Mouse (Mus musculus) heart, embryonic 13.5 days (tissue): ENCODE measurements around the gene Uckl1. TPM values are rescaled to one million over a fixed set of nuclear protein-coding genes. Genes with fewer than 3 reads are reported as not detected.

ENCODE experiments used
- ATAC-seq: fragments of 200-750 bp; cut with Nextera tagmentation; 2 replicates; pipeline ENCODE4 v1.8.0; 2017; ENCODE audit warnings: moderate TSS enrichment; ENCODE audit not compliant: insufficient number of reproducible peaks, low FRiP score, low TSS enrichment; ENCODE audit errors: extremely low read depth
- H3K27ac ChIP-seq: fragments of 300-500 bp; sonication (generic); replicated peaks from 2 replicates; pipeline ENCODE4 v1.5.1; 2015; ENCODE audit warnings: moderate library complexity, mild to moderate bottlenecking, inconsistent platforms
- H3K27me3 ChIP-seq: fragments of 300-500 bp; sonication (generic); replicated peaks from 2 replicates; pipeline ENCODE4 v1.6.1; 2015; ENCODE audit warnings: mild to moderate bottlenecking, inconsistent platforms
- H3K36me3 ChIP-seq: fragments of 300-500 bp; sonication (generic); 2 replicates; pipeline ENCODE4 v1.6.1; 2015; ENCODE audit warnings: mild to moderate bottlenecking, inconsistent platforms
- H3K4me1 ChIP-seq: fragments of 300-500 bp; sonication (generic); 2 replicates; pipeline ENCODE4 v1.6.1; 2015; ENCODE audit warnings: inconsistent platforms
- H3K4me2 ChIP-seq: fragments of 300-500 bp; sonication (generic); 2 replicates; pipeline ENCODE4 v1.6.1; 2015; ENCODE audit warnings: inconsistent platforms, mild to moderate bottlenecking, moderate library complexity
- H3K4me3 ChIP-seq: fragments of 300-500 bp; sonication (generic); 2 replicates; pipeline ENCODE4 v1.5.1; 2015; ENCODE audit warnings: moderate library complexity, mild to moderate bottlenecking, inconsistent platforms
- H3K9ac ChIP-seq: fragments of 300-500 bp; sonication (generic); 2 replicates; pipeline ENCODE4 v1.6.1; 2015; ENCODE audit warnings: inconsistent platforms, mild to moderate bottlenecking, moderate library complexity
- H3K9me3 ChIP-seq: fragments of 300-500 bp; sonication (generic); 2 replicates; pipeline ENCODE4 v1.6.1; 2016; ENCODE audit warnings: inconsistent platforms
- WGBS: fragments of 180-500 bp; shearing (Covaris S2); methylation state at CpG from one replicate; pipeline ENCODE4 v1.1.7; 2015; ENCODE audit warnings: mixed read lengths; 5-methylcytosine and 5-hydroxymethylcytosine counted together
- polyA plus RNA-seq: library from polyadenylated mRNA; unstranded; fragments of >200 nt; fragmentation: Nextera tagmentation; extraction: Ambion mirVana; gene quantifications from 2 replicates; pipeline ENCODE4 v1.2.1, GENCODE M21; 2015

Gene Uckl1
- 63.8 and 64.0 TPM in 2 replicates for polyA plus RNA-seq

DNA sequence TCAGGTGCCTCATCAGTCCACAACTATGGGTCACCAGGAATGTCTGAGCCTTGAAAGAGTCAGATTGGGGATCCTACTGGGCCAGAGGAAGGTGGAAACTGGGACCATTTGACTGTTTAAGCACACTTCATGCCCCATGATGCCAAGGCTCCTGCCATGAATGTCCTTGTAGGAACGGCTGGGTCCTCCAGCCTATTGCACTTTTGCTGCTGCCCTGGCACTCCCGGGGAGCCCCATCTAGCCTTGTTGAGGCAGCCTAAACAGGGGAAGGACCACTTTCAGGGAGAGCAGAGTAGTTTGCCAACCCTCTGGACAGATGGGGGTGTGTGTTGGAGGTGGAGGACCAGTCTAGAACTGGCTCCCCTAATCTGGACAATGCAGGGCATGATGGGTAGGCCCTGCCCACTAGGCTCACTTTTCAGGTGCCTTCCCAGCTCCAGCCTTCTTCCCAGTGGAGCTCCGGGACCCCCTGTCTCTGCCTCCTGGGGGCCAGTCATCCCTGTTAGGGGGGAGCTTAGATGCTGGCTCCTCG lies at the start of gene Uckl1:
Uckl1 (minus strand) TSS at position 482 of the 532 bp plus-strand sequence.
- no peak for ATAC-seq

GRCm38 (mm10) chr2:181632624-181633023 lies 47.9 kb upstream of the Uckl1 start:
- no peak overlapping the region for H3K27ac ChIP-seq
- no peaks in the 10 kb centered on the region for H3K4me1 ChIP-seq
- no peaks in the 10 kb centered on the region for H3K27me3 ChIP-seq
- H3K4me2 ChIP-seq: no peak overlapping the region
- 94% methylated on average over 6 of the region's 6 CpGs for WGBS
- H3K9ac ChIP-seq: no peak overlapping the region
- peaks cover 81% of the 10 kb centered on the region for H3K36me3 ChIP-seq
- ATAC-seq: no peak
- H3K9me3 ChIP-seq: no peaks in the 10 kb centered on the region
- H3K4me3 ChIP-seq: no peak overlapping the region

More for the DNA sequence above, at the start of gene Uckl1:
- H3K9me3 ChIP-seq: no peaks in the 10 kb centered on the region
- 87% methylated on average over 4 of the region's 4 CpGs for WGBS
- H3K4me1 ChIP-seq: peaks cover 19% of the 10 kb centered on the region
- H3K27ac ChIP-seq: no peak within 1 kb of the TSS
- no peak within 1 kb of the TSS for H3K9ac ChIP-seq
- no peaks in the 10 kb centered on the region for H3K27me3 ChIP-seq
- no peak within 1 kb of the TSS for H3K4me2 ChIP-seq
- no peak within 1 kb of the TSS for H3K4me3 ChIP-seq
- H3K36me3 ChIP-seq: peaks cover 64% of the 10 kb centered on the region

- Histone ChIP-seq H3K9me3 (no peaks in the 10 kb centered on the region), H3K9ac (no peak overlapping the region), H3K27ac (no peak overlapping the region), H3K4me1 (no peaks in the 10 kb centered on the region), H3K36me3 (peaks cover 76% of the 10 kb centered on the region), H3K4me3 (no peak overlapping the region), H3K27me3 (no peaks in the 10 kb centered on the region), H3K4me2 (no peak overlapping the region)
- no peak for ATAC-seq
These were observed 43.8 kb upstream of the Uckl1 start for GRCm38 (mm10) chr2:181628471-181628870.

GRCm38 (mm10) chr2:181623401-181623800 lies 38.7 kb upstream of the Uckl1 start:
- no peaks in the 10 kb centered on the region for H3K27me3 ChIP-seq
- ATAC-seq: no peak
- peaks cover 82% of the 10 kb centered on the region for H3K36me3 ChIP-seq

GRCm38 (mm10) chr2:181618761-181619495 lies 34.2 kb upstream of the Uckl1 start:
- Histone ChIP-seq H3K4me1 (no peaks in the 10 kb centered on the region), H3K27me3 (no peaks in the 10 kb centered on the region), H3K9ac (no peak overlapping the region), H3K4me2 (no peak overlapping the region), H3K27ac (no peak overlapping the region), H3K9me3 (no peaks in the 10 kb centered on the region), H3K4me3 (no peak overlapping the region), H3K36me3 (peaks cover 78% of the 10 kb centered on the region)
- ATAC-seq: no peak
- WGBS: 81% methylated on average over 5 of the region's 5 CpGs

More at GRCm38 (mm10) chr2:181623401-181623800, 38.7 kb upstream of the Uckl1 start:
- H3K27ac ChIP-seq: no peak overlapping the region
- H3K4me2 ChIP-seq: no peak overlapping the region
- H3K4me1 ChIP-seq: no peaks in the 10 kb centered on the region
- no peak overlapping the region for H3K4me3 ChIP-seq
- no peaks in the 10 kb centered on the region for H3K9me3 ChIP-seq
- no peak overlapping the region for H3K9ac ChIP-seq

DNA sequence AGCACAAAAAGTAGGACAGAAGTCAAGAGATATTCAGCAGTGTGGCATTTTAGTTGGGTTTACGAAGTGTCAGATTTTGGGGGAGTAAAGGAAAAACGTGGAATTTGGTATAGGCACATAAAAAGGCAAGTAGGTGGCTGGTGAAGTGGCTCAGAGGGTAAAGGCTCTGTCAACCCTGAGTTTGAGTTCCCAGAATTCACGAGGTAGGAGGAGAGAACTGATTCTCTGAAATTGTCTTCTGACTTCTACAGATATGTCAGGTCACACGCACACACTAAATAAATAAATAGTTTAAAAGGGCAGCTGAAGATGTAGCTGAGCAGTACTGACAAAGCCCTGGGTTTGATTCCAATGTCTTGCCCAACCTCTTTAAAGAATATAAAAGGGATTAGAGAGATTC lies 17.7 kb upstream of the Uckl1 start:
- ATAC-seq: no peak
- H3K4me3 ChIP-seq: peak overlapping the region; percentile 71
- H3K36me3 ChIP-seq: peaks cover 4% of the 10 kb centered on the region; the same call in 1 of the 2 replicates
- no peaks in the 10 kb centered on the region for H3K9me3 ChIP-seq
- H3K4me2 ChIP-seq: peak overlapping the region; percentile 88
- peaks cover 35% of the 10 kb centered on the region for H3K4me1 ChIP-seq
- peak overlapping the region; percentile 89; the same call in 1 of the 2 replicates for H3K9ac ChIP-seq
- no peak overlapping the region for H3K27ac ChIP-seq
- 64% methylated on average over 4 of the region's 4 CpGs for WGBS
- peaks cover 4% of the 10 kb centered on the region; the same call in 1 of the 2 replicates for H3K27me3 ChIP-seq

DNA sequence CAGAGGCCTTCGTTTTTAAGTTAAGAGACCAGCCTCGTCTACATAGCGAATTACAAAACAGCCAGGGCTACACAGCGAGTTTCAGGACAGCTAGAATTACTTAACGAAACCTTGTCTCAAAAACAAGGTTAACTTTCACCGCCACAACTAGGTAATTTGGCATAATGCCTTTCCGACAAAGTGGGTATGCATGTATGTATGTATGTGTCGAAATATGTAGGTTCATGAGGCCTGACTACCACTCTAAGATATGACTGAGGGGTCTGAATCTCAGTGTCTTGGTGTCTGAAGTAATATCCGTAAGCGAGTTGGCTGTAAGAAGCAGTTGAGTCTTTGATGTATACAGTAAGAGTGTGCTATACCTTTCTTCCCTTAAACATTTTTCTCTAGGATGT lies 17.1 kb upstream of the Uckl1 start:
- Histone ChIP-seq H3K4me3 (peak overlapping the region; percentile 71), H3K9me3 (no peaks in the 10 kb centered on the region), H3K27ac (peak overlapping the region; percentile 70), H3K4me1 (peaks cover 35% of the 10 kb centered on the region), H3K36me3 (peaks cover 3% of the 10 kb centered on the region; the same call in 1 of the 2 replicates), H3K9ac (peak overlapping the region; percentile 89), H3K4me2 (peak overlapping the region; percentile 88), H3K27me3 (peaks cover 4% of the 10 kb centered on the region; the same call in 1 of the 2 replicates)
- WGBS: 24% methylated on average over 10 of the region's 10 CpGs
- ATAC-seq: no peak

GRCm38 (mm10) chr2:181600828-181601750 lies 16.4 kb upstream of the Uckl1 start:
- Histone ChIP-seq H3K9ac (peak overlapping the region; percentile 89), H3K4me1 (peaks cover 35% of the 10 kb centered on the region), H3K9me3 (no peaks in the 10 kb centered on the region), H3K4me3 (peak overlapping the region; percentile 71), H3K27me3 (peaks cover 4% of the 10 kb centered on the region; the same call in 1 of the 2 replicates), H3K27ac (peak overlapping the region; percentile 70), H3K36me3 (peaks cover 3% of the 10 kb centered on the region; the same call in 1 of the 2 replicates), H3K4me2 (peak overlapping the region; percentile 88)
- ATAC-seq: peak; percentile 89
- WGBS: under 1% methylated on average over 57 of the region's 57 CpGs

DNA sequence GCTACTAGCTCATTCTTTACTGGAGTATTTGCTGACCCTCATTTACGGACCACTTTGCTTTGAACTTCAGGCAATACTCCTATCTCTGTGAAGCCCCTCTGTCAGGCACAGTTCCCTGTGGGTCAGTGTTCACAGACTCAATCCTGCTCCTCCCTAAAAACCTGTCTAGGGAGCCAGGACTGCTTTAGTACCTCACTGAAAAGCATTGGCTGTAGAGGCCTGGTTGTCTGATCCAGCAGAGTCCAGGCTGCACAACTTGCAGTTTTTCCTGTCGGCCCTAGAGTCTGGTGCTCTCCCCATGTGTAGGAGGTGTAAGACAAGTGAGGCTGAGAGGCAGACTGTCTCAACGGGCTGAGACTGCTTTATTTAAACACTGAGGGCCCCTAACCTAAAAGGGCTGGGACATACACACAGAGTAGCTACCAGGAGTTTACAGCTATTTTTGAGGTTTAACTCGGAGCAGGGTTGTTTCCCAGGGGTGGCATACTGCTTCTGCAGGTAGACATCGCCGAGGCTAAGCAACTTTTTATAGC lies 15.6 kb upstream of the Uckl1 start:
- no peaks in the 10 kb centered on the region for H3K36me3 ChIP-seq
- H3K27me3 ChIP-seq: peaks cover 4% of the 10 kb centered on the region; the same call in 1 of the 2 replicates
- peak overlapping the region; percentile 71 for H3K4me3 ChIP-seq
- peak overlapping the region; percentile 60; the same call in 1 of the 2 replicates for H3K27ac ChIP-seq
- peak overlapping the region; percentile 88 for H3K4me2 ChIP-seq
- H3K9me3 ChIP-seq: no peaks in the 10 kb centered on the region
- H3K9ac ChIP-seq: peak overlapping the region; percentile 89
- peaks cover 35% of the 10 kb centered on the region for H3K4me1 ChIP-seq
- no peak for ATAC-seq
- 63% methylated on average over 6 of the region's 6 CpGs for WGBS

- 4% methylated on average over 71 of the region's 71 CpGs for WGBS
- Histone ChIP-seq H3K4me2 (peak within 1 kb of the TSS; percentile 84), H3K4me3 (peak within 1 kb of the TSS; percentile 69), H3K27ac (peak within 1 kb of the TSS; percentile 17; the same call in 1 of the 2 replicates), H3K9ac (peak within 1 kb of the TSS; percentile 79), H3K36me3 (no peaks in the 10 kb centered on the region), H3K27me3 (peaks cover 4% of the 10 kb centered on the region; the same call in 1 of the 2 replicates), H3K9me3 (no peaks in the 10 kb centered on the region), H3K4me1 (peaks cover 35% of the 10 kb centered on the region)
- ATAC-seq: no peak
These were observed 14.0 kb upstream of the Uckl1 start, which contains the start of gene Samd10 for GRCm38 (mm10) chr2:181598454-181599351. Gene Samd10, minus strand, starts transcription at chr2:181599212.
